Mouse (Mus musculus) C2C12 (cell line): ENCODE measurements at regions not wholly inside any gene's neighbourhood (a gene's known extent, or its start where the extent isn't known, plus 50 kb on each side); places are given as distances from the start of the nearest gene placed in this dataset.

Source experiments
- CEBPB ChIP-seq: IDR thresholded peaks from one replicate; pipeline ENCODE4 v1.6.1; 2011; ENCODE audit warnings: low read depth, mild to moderate bottlenecking, control low read depth, moderate library complexity
- CTCF ChIP-seq: IDR thresholded peaks from one replicate; pipeline ENCODE4 v1.5.1; 2011; ENCODE audit not compliant: control insufficient read depth, insufficient read depth, insufficient read length
- FOSL1 ChIP-seq: IDR thresholded peaks from one replicate; pipeline ENCODE4 v1.8.0; 2011; ENCODE audit warnings: mild to moderate bottlenecking, low read length; ENCODE audit not compliant: poor library complexity, insufficient read depth, severe bottlenecking
- MAX ChIP-seq: IDR thresholded peaks from one replicate; pipeline ENCODE4 v1.6.1; 2011; ENCODE audit warnings: mild to moderate bottlenecking, control low read depth
- MYOG ChIP-seq: IDR thresholded peaks from one replicate; pipeline ENCODE4 v1.6.1; 2011; ENCODE audit not compliant: control insufficient read depth, insufficient read length; ENCODE audit errors: extremely low read depth

GRCm38 (mm10) chr17:84110000-84110695 lies 77.6 kb downstream of the Zfp36l2 start:
- TF ChIP-seq FOSL1: peak; percentile 19
- no peak for TF ChIP-seq CTCF
- no peak for TF ChIP-seq MYOG
- TF ChIP-seq CEBPB: no peak
- peak; percentile 51 for TF ChIP-seq MAX
